Mouse (Mus musculus) A20 (cell line): Measurements from ENCODE around the gene Ngfr.

Experiments used
- DNase-seq: peaks from one replicate; pipeline ENCODE4 v3.0.0-alpha.2; 2011; ENCODE audit warnings: low read depth, low spot score

The Ngfr gene

DNA sequence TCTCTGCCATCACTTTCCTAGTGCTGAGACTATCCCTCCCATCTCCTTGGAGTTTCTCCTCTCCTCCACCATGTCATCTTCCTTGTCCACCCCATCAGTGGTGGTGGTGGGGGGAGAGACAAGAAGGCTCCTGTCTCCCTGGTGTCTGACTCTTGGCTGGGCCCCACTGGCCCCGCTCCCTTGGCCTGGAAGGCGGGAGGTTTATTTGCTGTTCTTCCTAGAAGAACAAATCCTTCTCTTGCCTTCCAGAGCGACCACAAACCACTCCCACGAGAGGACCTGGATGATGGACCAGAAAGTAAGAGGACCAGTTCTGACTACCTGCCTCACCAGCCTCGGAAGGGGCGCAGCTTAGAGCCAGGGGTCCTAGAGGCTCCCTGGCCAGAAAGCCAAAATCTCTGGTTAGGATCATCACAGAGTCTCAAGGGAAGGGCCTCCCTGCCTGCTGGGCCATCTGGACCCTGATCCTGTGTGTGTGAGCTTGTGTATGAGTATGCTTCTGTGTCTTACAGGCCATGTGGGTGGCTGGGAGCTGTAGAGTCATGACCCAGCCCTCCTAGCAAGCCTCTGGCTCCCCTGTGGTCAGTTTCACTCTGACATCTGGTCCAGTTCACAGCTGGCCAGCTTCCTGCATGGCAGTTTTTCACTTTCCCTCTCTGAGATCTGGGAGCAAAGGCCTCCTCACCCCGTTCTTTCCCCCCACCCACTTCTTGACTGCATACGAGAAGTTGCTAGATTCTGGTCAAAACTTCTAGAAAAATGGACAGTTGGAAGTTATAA, 19.4 kb downstream of the Ngfr start:
- DNase-seq: no peak

DNA sequence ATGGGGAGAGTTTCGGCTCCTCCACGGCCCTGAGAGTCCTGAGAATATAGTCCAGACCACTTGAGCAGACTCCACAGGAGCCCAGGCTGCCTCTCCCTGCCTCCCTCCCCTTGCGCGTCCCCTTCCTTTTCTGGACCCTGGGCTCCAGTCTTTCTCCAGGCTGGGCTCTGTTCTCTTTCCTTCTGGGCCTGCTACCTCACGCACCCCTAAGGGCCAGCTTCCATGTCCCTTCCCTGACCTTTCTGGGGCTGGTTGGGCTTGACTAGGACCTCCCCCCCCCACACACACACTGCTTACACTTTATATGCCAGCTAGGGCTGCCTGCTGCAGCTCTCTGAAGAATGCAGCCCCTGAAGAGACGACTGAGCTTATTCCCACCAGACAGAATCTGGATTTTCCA, 20.2 kb downstream of the Ngfr start:
- no peak for DNase-seq

DNA sequence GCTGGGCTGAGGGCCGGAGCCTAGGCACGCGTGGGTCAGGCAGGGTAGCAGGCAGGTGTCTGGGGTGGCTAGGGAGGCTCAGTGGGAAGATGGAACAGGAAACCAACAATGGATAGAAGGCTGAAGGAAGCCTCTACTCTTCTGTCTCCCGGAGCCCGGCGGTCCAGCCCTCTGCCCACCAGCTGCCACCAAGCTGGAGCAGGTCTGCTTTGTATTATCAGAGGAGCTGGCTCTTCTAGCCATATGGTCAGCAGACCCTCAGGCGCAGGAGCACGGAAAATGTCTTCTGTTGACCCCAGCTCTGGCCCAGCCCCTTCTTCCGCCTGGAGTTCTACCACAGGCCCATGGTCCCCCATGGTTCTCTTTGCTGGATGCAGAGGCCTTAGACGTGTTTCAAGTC, 22.2 kb downstream of the Ngfr start:
- no peak for DNase-seq

DNA sequence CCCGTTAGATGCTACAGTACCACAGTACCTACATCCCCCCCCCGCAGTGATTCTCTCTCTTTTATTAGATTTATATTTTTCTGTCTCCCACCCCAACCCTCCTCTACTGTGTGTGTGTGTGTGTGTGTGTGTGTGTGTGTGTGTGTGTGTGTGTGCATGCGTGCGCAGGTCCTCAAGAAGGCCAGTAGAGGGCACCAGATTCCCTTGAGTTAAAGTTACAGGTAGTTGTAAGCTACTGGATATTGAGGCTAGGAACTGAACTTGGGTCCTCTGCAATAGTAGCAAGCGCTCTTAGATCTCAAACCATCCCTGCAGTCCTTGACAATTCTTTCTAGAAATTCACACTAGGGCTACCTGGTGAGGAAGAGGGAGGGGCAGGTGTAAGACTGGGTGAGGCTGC, 23.7 kb downstream of the Ngfr start:
- DNase-seq: no peak

DNA sequence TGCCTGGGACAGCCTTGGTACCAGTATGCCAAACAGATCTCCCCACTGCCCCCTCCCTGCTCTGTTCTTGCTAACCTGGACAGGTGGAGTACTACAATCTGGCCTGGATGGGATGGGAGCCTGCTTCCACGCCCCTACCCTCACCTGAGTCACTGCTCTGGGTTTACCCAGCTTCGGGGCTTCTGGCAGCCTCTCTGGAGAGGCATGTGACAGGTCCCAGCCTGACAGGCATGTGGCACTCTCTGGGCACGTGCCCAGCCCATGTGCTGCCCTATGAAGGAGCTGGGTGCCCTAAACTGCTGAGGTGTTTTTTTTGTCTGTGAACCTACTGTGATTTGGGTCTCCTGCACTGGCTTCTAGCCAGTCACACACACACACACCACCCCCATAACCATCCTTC, 26.8 kb downstream of the Ngfr start:
- no peak for DNase-seq

DNA sequence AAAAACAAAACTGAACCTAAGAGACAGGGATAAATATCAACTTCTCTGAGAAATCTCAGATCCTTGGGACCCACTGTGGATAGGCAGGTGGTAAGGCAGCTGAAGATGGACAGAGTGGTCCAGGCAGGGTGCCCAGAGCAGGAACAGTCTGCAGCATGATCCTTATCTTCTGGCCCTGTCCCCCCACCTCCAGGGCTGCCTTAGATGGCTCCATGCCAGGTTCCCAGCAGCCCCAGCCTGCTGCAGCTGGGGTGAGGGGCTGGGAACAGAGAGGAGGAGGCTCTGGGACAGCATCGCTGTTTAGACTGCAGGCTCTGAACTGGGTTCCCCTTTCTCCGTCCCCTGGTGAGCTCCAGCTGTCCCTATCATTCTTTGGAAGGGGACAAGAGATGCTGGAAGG, 27.8 kb downstream of the Ngfr start:
- no peak for DNase-seq

DNA sequence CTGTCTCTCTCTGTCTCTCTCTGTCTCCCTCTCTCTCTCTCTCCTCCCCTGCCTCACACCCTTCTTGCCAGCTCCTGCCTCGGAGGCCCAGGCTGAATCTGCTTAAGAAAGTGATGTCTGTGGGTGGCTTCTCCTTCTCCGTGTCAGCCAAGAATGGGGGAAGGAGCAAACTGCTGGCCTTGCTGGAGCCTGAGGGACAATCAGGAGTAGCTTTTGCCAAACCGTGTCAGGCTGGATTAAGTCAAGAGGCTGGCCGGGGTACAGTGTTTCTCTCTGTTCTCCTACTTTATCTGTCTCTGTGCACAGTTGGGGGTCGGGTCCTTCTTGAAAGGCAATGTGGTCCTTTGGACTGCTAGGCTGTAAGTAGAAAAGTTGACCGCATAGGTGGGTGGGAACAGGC, 29.8 kb downstream of the Ngfr start:
- no peak for DNase-seq

DNA sequence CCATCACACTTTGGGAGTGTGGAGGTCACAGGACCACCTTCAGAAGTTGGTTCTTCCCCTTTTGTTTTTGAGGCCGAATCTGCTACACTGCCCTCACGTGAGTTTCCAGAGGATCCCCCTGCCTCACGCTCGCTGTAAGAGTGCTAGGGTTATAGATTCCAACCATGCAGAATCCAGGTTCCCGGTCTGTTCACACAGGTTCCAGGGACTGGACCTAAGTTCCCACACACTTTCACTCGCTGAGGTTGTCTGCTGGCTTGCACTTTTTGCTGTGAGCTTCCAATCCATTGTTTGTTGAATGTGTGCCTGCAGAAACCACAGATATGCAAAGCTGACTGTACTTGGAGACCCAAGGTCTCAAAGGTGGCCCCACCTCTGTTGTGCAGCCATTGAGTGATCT, 30.5 kb downstream of the Ngfr start:
- no peak for DNase-seq

DNA sequence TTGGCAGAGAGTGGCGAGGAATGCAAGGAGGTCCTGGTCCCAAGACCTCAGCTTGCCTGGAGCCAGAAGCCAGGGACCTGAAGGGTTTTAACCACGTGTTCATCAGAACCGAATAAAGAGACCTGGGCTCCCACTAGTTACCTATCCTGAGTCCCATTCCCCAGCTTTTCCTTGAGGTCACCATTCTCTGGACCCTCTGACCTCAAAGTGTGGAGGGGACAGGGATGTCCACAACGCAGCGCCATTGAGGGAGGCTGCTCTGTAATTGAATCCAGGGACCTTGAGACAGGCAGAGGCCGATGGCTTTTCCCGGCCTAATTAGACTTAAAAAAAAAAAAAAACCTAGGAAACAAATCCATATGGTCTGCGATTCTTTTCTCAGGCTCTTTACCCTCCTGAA, 32.3 kb downstream of the Ngfr start:
- no peak for DNase-seq

DNA sequence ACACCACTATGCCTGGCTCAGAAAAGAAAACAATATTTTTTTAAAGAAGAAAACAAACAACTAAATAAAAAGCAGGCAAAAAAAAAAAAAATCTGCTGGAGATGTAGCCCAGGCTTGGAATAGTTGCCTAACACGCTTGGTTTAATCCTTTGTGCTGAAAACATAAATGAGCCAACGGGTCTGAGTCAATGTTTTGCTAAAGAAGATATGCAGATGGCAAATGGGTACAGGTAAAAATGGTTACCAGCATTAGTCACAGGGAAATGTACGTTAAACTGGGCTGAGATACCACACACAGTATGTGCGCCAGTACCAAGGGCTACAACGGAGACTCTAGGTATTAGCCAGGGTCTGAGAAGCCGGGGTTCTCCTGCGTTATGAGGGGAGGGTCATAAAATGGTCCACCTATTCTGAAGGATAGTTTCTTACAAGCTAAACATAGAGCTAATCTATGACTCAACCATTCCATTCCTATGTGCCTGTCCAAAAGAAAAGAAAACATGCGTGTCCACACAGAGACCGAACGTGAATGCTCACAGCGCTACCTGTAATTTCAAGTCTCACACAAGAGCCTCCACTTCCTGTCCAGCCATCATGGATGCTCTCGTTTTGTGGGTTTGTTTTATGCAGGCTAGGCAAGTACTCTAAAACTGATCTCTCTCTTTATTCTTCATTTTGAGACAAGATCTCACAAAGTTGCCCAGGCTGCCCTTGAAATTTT, 37.1 kb downstream of the Ngfr start:
- no peak for DNase-seq

DNA sequence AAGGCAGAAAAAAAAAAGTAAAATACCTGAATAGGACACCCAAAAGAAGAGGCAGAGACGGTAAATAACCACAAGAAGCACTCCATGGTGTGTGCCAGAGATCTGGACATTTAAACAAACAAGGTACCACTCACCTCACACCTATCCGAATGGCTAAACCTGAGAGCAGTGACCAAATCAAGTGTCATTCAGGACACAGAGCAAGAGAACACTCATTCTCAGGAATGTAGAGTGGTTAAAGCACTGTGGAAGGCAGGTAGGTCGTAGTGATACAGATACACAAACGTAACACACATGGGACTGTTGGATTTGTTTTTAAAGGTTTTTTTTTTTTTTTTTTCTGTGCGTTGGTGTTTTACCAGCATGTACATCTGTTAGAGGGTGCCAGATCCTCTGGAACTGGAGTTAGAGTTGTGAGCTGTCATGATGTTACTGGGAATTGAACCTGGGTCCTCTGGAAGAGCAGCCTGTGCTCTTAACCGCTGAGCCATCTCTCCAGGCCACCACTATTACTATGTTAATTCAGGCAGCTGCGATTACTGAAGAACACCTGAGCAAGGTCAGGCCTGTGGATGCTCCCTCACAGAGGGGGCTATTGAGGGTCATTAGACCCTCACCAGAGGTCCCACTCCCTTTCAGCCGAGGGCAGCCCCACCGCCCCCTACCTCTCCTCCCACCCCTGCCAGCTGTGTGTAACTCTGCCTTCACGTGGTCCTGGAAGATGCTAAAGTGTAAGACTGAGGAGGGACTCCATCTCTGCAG, 41.3 kb downstream of the Ngfr start:
- DNase-seq: no peak

DNA sequence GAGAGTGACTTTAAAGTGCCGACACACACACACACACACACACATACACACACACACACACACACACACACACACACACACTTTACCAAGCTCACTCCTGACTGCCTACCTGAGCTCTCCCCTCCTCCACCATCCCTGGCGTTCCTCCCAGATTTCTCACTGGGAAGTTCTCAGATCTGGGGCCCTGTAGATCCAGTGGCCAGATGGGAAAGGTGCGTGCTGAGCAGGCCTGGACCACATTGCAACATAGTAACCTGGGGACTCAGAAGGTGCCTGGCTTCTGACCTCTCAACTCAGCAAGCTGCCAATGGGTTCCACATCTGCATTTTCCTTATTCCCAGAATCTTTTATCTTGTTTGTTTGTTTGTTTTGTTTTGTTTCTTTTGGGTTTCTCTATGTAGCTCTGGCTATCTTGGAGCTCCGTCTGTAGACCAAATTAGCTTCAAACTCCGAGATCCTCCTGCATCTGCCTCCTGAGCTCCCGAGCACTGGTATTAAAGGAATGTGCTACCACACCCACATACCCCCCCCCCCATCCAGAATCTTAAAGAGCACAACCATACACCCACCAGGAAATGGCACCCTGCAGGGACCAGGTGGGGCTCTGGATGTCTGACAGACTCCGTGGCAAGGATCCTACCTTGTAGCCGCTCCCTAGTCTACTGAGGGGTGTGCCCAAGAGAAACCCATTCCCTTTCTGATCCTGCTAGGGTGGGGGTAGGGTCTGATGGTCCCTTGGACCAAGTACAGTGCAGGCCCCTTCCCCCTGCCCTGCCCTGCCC, 42.8 kb downstream of the Ngfr start:
- no peak for DNase-seq

DNA sequence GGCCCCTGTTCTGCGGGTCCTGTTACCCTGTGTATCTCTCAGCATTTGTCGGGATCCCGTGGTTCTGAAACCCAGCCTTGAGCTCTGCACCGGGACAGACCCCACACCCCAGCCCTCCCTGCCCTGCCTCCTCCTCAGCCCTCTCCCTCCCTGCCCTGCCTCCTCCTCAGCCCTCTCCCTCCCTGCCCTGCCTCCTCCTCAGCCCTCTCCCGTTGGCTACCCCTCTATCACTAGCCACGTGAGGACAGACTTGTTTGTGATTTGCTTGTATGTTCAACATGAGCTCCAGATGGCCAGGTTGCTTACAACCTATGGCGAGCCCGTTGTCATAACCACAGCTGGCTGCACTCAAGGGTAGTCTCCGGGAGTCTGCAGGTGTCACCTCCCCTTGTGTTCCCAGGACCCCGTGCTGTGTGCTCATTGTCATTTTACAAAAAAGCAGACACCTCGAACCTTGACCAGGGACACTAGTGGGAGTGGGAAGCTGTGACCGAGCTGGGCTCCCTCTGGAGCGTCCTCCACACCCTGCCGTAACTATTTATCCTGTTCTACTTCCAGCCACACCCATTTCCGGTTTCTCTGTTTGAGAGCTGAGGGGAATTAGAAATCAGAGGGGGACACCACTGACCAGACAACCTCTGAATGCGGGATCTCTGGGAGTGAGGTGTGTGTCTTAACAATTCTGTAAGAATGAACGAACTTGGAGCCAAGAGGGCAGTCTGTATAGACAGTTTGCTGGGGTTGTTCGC, 46.7 kb downstream of the Ngfr start:
- DNase-seq: peak; percentile 33

DNA sequence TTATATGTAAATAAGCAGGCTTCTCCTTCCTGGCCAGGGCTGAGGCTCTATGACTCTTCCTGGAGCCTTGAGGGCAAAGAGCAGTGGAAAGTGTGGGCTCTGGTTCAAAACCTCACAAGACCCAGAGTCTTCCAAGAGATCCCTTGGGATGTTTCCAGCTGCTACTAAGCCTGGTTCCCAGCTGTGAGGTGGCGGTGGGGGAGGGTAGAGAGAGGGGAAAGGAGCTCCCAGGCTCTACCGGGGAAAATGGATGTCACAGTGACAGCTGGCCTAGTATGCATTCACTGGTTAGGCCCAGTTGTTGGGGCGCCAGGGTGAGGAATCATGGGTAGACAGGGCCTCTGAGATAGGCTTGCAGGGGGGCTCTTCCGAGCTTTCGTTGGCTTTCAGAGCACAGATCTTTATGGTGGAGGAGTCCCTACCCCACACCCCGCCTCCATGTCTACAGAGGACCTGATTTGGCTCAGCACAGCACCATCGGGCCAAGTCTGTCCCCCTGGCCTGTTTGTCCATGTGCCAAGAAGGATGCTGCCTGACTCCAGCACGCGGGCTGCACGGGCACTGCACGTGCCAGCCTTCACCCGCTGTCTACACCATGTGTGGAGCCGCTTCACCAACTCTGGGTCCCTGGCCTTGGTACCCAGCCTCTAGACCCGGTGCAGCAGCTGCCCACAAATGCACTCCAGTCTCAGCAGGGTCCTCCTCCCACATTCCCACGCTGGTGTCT, 49.0 kb downstream of the Ngfr start:
- DNase-seq: no peak

DNA sequence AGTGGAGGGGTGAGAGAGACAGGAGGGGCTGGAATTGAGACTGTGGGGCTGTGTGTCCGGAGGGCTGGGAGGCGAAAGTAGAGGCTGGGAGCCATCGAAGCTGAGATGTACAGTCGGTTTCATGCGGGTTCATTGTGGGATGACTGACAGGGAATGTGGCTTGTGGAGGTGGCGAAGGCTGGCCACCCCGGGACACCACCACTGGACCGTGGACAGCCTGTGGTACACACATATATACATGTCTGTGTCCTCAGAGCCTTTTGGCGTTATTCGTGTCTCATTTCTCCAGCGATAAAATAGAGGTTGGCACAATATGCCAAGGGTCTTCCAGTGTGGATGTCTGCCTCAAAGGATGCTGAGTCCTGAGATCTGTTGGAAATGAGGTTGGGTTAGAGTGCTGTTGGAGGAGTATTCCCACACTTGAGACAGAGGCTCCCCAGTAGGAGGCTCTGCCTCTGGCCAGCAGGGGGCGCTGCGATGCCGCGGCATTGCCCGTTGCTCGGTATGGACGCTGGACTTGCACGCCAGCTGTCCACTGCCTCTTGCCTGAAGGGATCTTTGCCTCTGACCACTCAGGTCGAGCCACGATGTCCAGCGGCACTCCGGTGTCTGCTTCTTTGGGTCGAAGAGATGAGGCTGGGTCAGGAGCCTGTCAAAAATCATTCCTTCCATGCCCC, 53.9 kb downstream of the Ngfr start:
- peak; percentile 70 for DNase-seq

DNA sequence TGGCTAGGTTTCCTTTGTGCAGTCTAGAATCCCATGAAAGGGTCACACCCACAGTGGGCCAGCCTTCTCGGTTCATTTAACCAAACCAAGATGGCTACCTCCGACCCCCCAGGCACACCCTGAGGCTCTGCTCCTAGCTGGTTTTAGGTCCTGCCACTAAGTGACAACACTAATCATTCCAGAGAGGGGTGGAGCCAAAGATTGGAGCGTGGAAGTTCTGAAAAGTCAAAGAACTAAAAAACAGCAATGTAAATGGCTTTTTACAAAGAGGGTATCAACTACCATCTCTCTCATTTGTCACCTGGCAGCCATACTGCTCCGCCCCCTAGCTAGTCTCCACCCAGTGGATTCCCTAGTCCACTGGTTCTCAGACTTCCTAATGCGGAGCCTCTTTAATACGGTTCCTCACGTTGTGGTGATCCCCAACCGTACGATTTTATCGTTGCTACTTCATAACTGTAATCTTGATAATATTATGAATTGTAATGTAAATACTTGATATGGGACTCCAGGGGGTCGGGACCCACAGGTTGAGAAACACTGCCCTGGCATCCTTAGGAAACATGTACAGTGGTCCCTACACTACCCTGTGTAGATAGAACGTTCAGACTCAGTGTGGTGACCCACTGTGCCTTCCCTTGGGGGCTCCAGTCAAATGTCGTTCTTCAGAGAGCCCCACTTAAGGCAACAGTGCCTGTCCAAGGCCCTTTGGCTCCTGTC, 55.0 kb downstream of the Ngfr start:
- no peak for DNase-seq

DNA sequence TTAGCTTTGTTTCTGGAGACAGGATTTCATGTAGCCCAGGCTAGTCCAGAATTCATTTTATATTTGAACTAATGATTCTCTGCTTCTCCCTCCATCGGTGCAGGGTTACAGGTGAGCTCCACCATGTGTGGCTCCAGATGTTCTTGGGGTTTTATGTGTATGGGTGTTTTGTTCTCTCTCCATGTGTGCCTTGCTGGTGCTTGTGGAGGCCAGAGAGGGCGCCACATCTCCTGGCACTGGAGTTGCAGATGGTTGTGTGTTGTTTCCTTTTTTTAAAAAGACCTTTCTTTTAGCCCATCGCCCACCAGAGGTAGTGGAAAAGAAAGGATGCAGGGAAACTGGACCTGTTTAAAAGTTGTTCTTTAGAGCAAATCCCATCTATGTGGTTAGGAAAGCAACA, 59.3 kb downstream of the Ngfr start:
- DNase-seq: no peak

DNA sequence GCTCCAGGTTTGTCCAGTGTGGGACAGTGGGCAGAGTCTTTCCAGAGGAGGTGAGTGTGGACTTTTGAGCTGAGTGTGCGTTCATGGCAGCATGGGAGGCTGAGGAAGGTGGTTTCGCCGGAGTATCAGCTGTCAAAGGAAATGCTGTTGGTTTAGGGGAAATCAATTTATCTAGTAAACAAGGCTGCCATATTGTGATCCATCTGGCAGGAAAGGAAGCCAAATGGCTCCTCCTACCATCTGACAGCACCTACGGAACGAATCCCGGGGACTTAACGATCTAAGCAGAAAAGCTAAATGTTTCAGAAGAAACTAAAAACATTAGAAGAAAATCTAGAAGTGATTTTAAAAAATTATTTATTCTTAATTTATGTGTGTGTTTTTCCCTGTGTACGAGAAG, 60.2 kb downstream of the Ngfr start:
- no peak for DNase-seq

DNA sequence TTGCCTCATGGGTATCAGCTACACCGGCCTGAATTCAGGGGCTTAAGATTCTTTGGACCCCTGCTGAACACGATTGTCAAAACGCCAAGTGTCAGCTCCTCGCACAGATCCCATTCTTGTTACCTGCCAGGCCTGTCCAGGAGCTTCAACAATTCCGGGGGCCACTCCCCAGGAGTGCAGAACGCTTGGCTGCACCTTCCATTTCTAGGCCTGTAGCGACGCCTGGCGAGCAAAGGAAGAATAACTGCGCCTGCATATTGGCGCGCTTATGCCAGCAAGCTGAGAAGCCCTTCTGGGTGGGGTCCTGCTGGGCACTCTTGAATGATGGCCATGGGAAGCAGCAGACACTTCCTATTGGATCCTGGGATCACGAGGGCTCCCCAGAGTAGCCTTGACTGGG, 66.0 kb downstream of the Ngfr start:
- peak; percentile 76 for DNase-seq
